Mouse (Mus musculus) lung, embryonic 15.5 days (tissue): ENCODE data around the gene Tdrd12. TPM values are rescaled to one million over a fixed set of nuclear protein-coding genes. Genes with fewer than 3 reads are reported as not detected.
"Not testable (repeated sequence)": the region's sequence is repeated elsewhere in the genome, so short reads cannot be mapped to it uniquely, and the experiment has no call there.

ENCODE experiments used
- ATAC-seq: fragments of 200-750 bp; cut with Nextera tagmentation; 2 replicates; pipeline ENCODE4 v1.8.0; 2017; ENCODE audit warnings: moderate number of reproducible peaks, borderline replicate concordance; ENCODE audit not compliant: low FRiP score, low TSS enrichment; ENCODE audit errors: extremely low read depth
- H3K27ac ChIP-seq: fragments of 300-500 bp; sonication (generic); 2 replicates; pipeline ENCODE4 v1.5.1; 2015; ENCODE audit warnings: moderate library complexity, mild to moderate bottlenecking, inconsistent platforms
- H3K27me3 ChIP-seq: fragments of 300-500 bp; sonication (generic); 2 replicates; pipeline ENCODE4 v1.6.1; 2015; ENCODE audit warnings: inconsistent platforms
- H3K36me3 ChIP-seq: fragments of 300-500 bp; sonication (generic); 2 replicates; pipeline ENCODE4 v1.6.1; 2015; ENCODE audit warnings: inconsistent platforms
- H3K4me1 ChIP-seq: fragments of 300-500 bp; sonication (generic); 2 replicates; pipeline ENCODE4 v1.6.1; 2015; ENCODE audit warnings: inconsistent platforms
- H3K4me2 ChIP-seq: fragments of 300-500 bp; sonication (generic); 2 replicates; pipeline ENCODE4 v1.6.1; 2015; ENCODE audit warnings: inconsistent platforms, mild to moderate bottlenecking, moderate library complexity
- H3K4me3 ChIP-seq: fragments of 300-500 bp; sonication (generic); 2 replicates; pipeline ENCODE4 v1.5.1; 2015; ENCODE audit warnings: mild to moderate bottlenecking, inconsistent platforms
- H3K9ac ChIP-seq: fragments of 300-500 bp; sonication (generic); 2 replicates; pipeline ENCODE4 v1.6.1; 2015; ENCODE audit warnings: inconsistent platforms
- H3K9me3 ChIP-seq: fragments of 300-500 bp; sonication (generic); 2 replicates; pipeline ENCODE4 v1.6.1; 2016; ENCODE audit warnings: inconsistent platforms
- WGBS: fragments of 180-500 bp; shearing (Covaris S2); methylation state at CpG from one replicate; pipeline ENCODE4 v1.1.7; 2015; 5-methylcytosine and 5-hydroxymethylcytosine counted together
- polyA plus RNA-seq: library from polyadenylated mRNA; unstranded; fragments of >200 nt; fragmentation: Nextera tagmentation; extraction: Ambion mirVana; gene quantifications from 2 replicates; pipeline ENCODE4 v1.2.1, GENCODE M21; 2015

Gene Tdrd12
- polyA plus RNA-seq, 1 experiment from 2014 or later, result 0.29 TPM

GRCm38 (mm10) chr7:35553751-35554604 is 16.4 kb upstream of the Tdrd12 start:
- no peak for ATAC-seq
- H3K27me3 ChIP-seq, result no peaks in the 10 kb centered on the region
- no peaks in the 10 kb centered on the region for H3K9me3 ChIP-seq
- H3K4me1 ChIP-seq, result peaks cover 18% of the 10 kb centered on the region
- H3K36me3 ChIP-seq, result peaks cover 17% of the 10 kb centered on the region
- H3K9ac ChIP-seq, result peak overlapping the region; percentile 85; the same call in 1 of the 2 replicates
- no peak overlapping the region for H3K27ac ChIP-seq
- peak overlapping the region; percentile 88 for H3K4me2 ChIP-seq
- 51% methylated on average over 10 of the region's 10 CpGs for WGBS
- H3K4me3 ChIP-seq, result peak overlapping the region; percentile 60

GRCm38 (mm10) chr7:35545881-35546280 is 8.3 kb upstream of the Tdrd12 start:
- Histone ChIP-seq H3K4me1 (no peaks in the 10 kb centered on the region), H3K4me3 (no peak overlapping the region), H3K27ac (no peak overlapping the region), H3K36me3 (peaks cover 25% of the 10 kb centered on the region), H3K4me2 (no peak overlapping the region), H3K9ac (no peak overlapping the region), H3K27me3 (no peaks in the 10 kb centered on the region), H3K9me3 (no peaks in the 10 kb centered on the region)
- ATAC-seq, result 0 out of 2 replicates have a peak, but pooled peaks have one; percentile 55
- 31% methylated on average over 4 of the region's 4 CpGs for WGBS

- no peak overlapping the region for H3K9ac ChIP-seq
- WGBS, result 48% methylated on average over 12 of the region's 12 CpGs
- H3K4me2 ChIP-seq, result no peak overlapping the region
- H3K9me3 ChIP-seq, result no peaks in the 10 kb centered on the region
- no peaks in the 10 kb centered on the region for H3K27me3 ChIP-seq
- H3K4me1 ChIP-seq, result no peaks in the 10 kb centered on the region
- no peak for ATAC-seq
- no peak overlapping the region for H3K4me3 ChIP-seq
- no peaks in the 10 kb centered on the region for H3K36me3 ChIP-seq
- H3K27ac ChIP-seq, result no peak overlapping the region
Observed at GRCm38 (mm10) chr7:35535750-35536512, 1.6 kb downstream of the Tdrd12 start.

- H3K9ac ChIP-seq, H3K27me3 ChIP-seq, H3K4me1 ChIP-seq, H3K9me3 ChIP-seq, H3K27ac ChIP-seq, ATAC-seq, H3K4me3 ChIP-seq, H3K4me2 ChIP-seq, H3K36me3 ChIP-seq: not testable (repeated sequence)
- WGBS, result 64% methylated on average over 1 of the region's 1 CpGs
Observed at GRCm38 (mm10) chr7:35530544-35530943, 7.0 kb downstream of the Tdrd12 start.

GRCm38 (mm10) chr7:35530026-35530425 is 7.5 kb downstream of the Tdrd12 start:
- H3K9ac ChIP-seq, result no peak overlapping the region
- no peaks in the 10 kb centered on the region for H3K27me3 ChIP-seq
- no peaks in the 10 kb centered on the region for H3K9me3 ChIP-seq
- no peaks in the 10 kb centered on the region for H3K4me1 ChIP-seq
- no peaks in the 10 kb centered on the region for H3K36me3 ChIP-seq
- no peak overlapping the region for H3K27ac ChIP-seq
- no peak overlapping the region for H3K4me3 ChIP-seq
- no peak for ATAC-seq
- H3K4me2 ChIP-seq, result no peak overlapping the region
- 71% methylated on average over 3 of the region's 3 CpGs for WGBS

- 74% methylated on average over 2 of the region's 2 CpGs for WGBS
- H3K27me3 ChIP-seq, result no peaks in the 10 kb centered on the region
Observed at GRCm38 (mm10) chr7:35526795-35527194, 10.8 kb downstream of the Tdrd12 start.

GRCm38 (mm10) chr7:35501995-35502394 is 35.5 kb downstream of the Tdrd12 start:
- H3K4me1 ChIP-seq, result no peaks in the 10 kb centered on the region
- no peak overlapping the region for H3K4me3 ChIP-seq
- no peaks in the 10 kb centered on the region for H3K36me3 ChIP-seq
- no peaks in the 10 kb centered on the region for H3K27me3 ChIP-seq
- no peak for ATAC-seq
- H3K9me3 ChIP-seq, result no peaks in the 10 kb centered on the region
- H3K4me2 ChIP-seq, result no peak overlapping the region
- no peak overlapping the region for H3K9ac ChIP-seq
- 28% methylated on average over 4 of the region's 4 CpGs for WGBS
- no peak overlapping the region for H3K27ac ChIP-seq

More at GRCm38 (mm10) chr7:35526795-35527194, 10.8 kb downstream of the Tdrd12 start:
- Histone ChIP-seq H3K36me3 (no peaks in the 10 kb centered on the region), H3K4me2 (no peak overlapping the region), H3K9ac (no peak overlapping the region), H3K4me1 (no peaks in the 10 kb centered on the region), H3K27ac (no peak overlapping the region), H3K4me3 (no peak overlapping the region), H3K9me3 (no peaks in the 10 kb centered on the region)
- no peak for ATAC-seq

DNA sequence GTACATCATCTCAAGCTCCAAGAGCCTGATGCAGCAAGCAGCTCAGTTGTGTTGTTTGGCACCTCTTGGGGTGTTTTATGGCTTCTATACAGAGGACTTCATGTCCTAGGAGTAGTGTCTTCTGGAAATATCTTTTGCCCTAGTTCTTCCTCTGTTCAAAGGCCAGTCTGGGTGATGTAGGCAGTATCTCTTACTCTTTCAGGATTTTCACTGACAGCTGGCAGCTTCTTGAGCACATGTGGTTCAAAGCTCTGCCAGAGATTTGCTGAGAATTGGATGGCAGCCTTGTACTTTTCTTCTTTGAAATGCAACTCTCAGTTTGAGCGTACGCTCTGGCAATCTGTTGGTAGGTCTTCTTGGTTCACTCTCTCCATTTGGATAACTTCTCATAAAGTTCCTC is 40.0 kb downstream of the Tdrd12 start:
- Histone ChIP-seq H3K4me2 (no peak overlapping the region), H3K9ac (no peak overlapping the region), H3K4me1 (no peaks in the 10 kb centered on the region), H3K27ac (no peak overlapping the region), H3K9me3 (no peaks in the 10 kb centered on the region), H3K36me3 (no peaks in the 10 kb centered on the region), H3K27me3 (no peaks in the 10 kb centered on the region), H3K4me3 (no peak overlapping the region)
- 98% methylated on average over 2 of the region's 2 CpGs for WGBS
- no peak for ATAC-seq

DNA sequence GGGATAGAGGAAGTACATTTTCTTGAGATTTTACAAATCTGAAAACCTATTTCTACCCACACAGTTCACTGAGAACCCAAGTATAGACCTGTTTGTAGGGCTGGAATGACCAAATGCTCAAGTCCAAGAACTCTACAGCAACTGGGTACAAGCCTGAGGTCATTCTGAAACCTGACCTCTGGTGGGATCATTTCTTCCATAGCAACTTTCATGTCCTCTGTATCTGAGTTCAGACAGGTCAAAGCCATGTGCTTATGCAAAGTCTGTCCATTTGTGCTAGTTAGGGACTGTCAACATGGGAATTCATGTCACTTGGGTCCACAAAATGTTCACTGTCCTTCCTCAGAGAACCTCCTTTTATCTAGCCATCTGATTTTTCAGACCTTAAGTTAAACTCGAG is 46.5 kb downstream of the Tdrd12 start:
- H3K27me3 ChIP-seq, result no peaks in the 10 kb centered on the region
- H3K9ac ChIP-seq, result no peak overlapping the region
- H3K9me3 ChIP-seq, result no peaks in the 10 kb centered on the region
- no peak overlapping the region for H3K4me3 ChIP-seq
- 63% methylated on average over 1 of the region's 1 CpGs for WGBS
- no peak overlapping the region for H3K27ac ChIP-seq
- H3K36me3 ChIP-seq, result no peaks in the 10 kb centered on the region
- H3K4me1 ChIP-seq, result no peaks in the 10 kb centered on the region
- H3K4me2 ChIP-seq, result no peak overlapping the region
- no peak for ATAC-seq

DNA sequence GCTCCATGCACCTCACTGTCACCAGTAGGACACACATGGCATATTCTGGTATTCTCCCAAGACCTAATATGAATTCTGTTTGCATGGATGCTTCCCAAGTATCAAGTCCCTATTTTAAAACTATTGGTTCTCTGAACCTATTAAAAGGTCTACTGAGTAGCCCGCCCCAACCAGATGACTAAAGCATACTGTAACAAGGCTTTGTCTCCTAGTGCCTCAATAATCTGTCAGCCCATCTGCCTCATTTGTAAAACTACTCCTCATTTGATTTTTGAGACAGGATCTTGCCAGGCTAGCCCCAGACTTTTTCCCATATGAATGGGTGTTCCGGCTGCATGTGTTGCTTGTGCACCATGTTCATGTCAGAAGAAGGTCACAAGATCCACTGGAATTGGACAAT is 47.4 kb downstream of the Tdrd12 start:
- H3K4me1 ChIP-seq, result no peaks in the 10 kb centered on the region
- no peak overlapping the region for H3K27ac ChIP-seq
- no peaks in the 10 kb centered on the region for H3K36me3 ChIP-seq
- H3K4me3 ChIP-seq, result no peak overlapping the region
- ATAC-seq, result no peak
- 91% methylated on average over 2 of the region's 2 CpGs for WGBS
- no peaks in the 10 kb centered on the region for H3K27me3 ChIP-seq
- H3K9me3 ChIP-seq, result no peaks in the 10 kb centered on the region
- no peak overlapping the region for H3K4me2 ChIP-seq
- H3K9ac ChIP-seq, result no peak overlapping the region

- Histone ChIP-seq H3K4me2 (no peak overlapping the region), H3K9me3 (no peaks in the 10 kb centered on the region), H3K27ac (no peak overlapping the region), H3K4me1 (no peaks in the 10 kb centered on the region), H3K4me3 (no peak overlapping the region), H3K36me3 (no peaks in the 10 kb centered on the region), H3K27me3 (no peaks in the 10 kb centered on the region), H3K9ac (no peak overlapping the region)
- ATAC-seq, result no peak
- WGBS, result 79% methylated on average over 8 of the region's 8 CpGs
Observed at GRCm38 (mm10) chr7:35486553-35486952, 51.0 kb downstream of the Tdrd12 start.

- WGBS, result 39% methylated on average over 2 of the region's 2 CpGs
Observed at GRCm38 (mm10) chr7:35485126-35485525, 52.4 kb downstream of the Tdrd12 start.

More at GRCm38 (mm10) chr7:35485126-35485525, 52.4 kb downstream of the Tdrd12 start:
- Histone ChIP-seq H3K9me3 (no peaks in the 10 kb centered on the region), H3K4me3 (no peak overlapping the region), H3K4me2 (no peak overlapping the region), H3K4me1 (no peaks in the 10 kb centered on the region), H3K27ac (no peak overlapping the region), H3K27me3 (no peaks in the 10 kb centered on the region), H3K9ac (no peak overlapping the region), H3K36me3 (no peaks in the 10 kb centered on the region)
- ATAC-seq, result no peak
